Mouse (Mus musculus) MEL (cell line): ENCODE data around the gene Gm11541.

Experiments
- CHD1 ChIP-seq: IDR thresholded peaks from 2 replicates; pipeline ENCODE4 v1.6.1; 2012; ENCODE audit warnings: low read depth, mild to moderate bottlenecking, inconsistent platforms, low read length, improper control_type of control experiment
- CHD2 ChIP-seq: IDR thresholded peaks from 2 replicates; pipeline ENCODE4 v1.6.1; 2011; ENCODE audit warnings: low read length, improper control_type of control experiment
- CTCF ChIP-seq, 3 experiments: IDR thresholded peaks in 2 of 3; conservative IDR thresholded peaks in 1 of 3; 2 replicates each; pipeline ENCODE4 v1.5.1; 2011 to 2012; ENCODE audit warnings: low read length in 3 of 3, low read depth in 2 of 3, mild to moderate bottlenecking in 2 of 3, improper control_type of control experiment in 1 of 3, inconsistent platforms in 1 of 3, mixed read lengths in 1 of 3, moderate library complexity in 1 of 3; ENCODE audit not compliant: control insufficient read depth in 1 of 3, insufficient read depth in 1 of 3, poor library complexity in 1 of 3, severe bottlenecking in 1 of 3
- E2F4 ChIP-seq: IDR thresholded peaks from 2 replicates; pipeline ENCODE4 v1.6.1; 2011; ENCODE audit warnings: low read depth, low read length, improper control_type of control experiment, borderline replicate concordance
- EP300 ChIP-seq, 2 experiments: IDR thresholded peaks; 2 replicates each; pipeline ENCODE4 v1.6.1; 2011; ENCODE audit warnings: improper control_type of control experiment in 2 of 2, low read length in 2 of 2, low read depth in 1 of 2, mild to moderate bottlenecking in 1 of 2
- MAFK ChIP-seq: IDR thresholded peaks from 2 replicates; pipeline ENCODE4 v1.6.1; 2011; ENCODE audit warnings: low read depth, mild to moderate bottlenecking, low read length, improper control_type of control experiment, borderline replicate concordance
- MXI1 ChIP-seq: IDR thresholded peaks from 2 replicates; pipeline ENCODE4 v1.6.1; 2011; ENCODE audit warnings: mild to moderate bottlenecking, low read depth, low read length, improper control_type of control experiment
- NELFE ChIP-seq: IDR thresholded peaks from 2 replicates; pipeline ENCODE4 v1.6.1; 2011; ENCODE audit warnings: low read depth, low read length, improper control_type of control experiment
- POLR2A ChIP-seq, 2 experiments: IDR thresholded peaks; 2 replicates each; pipeline ENCODE4 v1.6.1; 2011 to 2012; ENCODE audit warnings: low read length in 2 of 2, mild to moderate bottlenecking in 2 of 2, control low read depth in 1 of 2, improper control_type of control experiment in 1 of 2, low read depth in 1 of 2, moderate library complexity in 1 of 2; ENCODE audit not compliant: control insufficient read depth in 1 of 2, insufficient read depth in 1 of 2, poor library complexity in 1 of 2
- POLR2AphosphoS5 ChIP-seq: IDR thresholded peaks from 2 replicates; pipeline ENCODE4 v1.6.1; 2012; ENCODE audit warnings: low read depth, borderline replicate concordance, mild to moderate bottlenecking, inconsistent platforms, low read length, moderate library complexity, mixed read lengths
- TAL1 ChIP-seq: IDR thresholded peaks from 2 replicates; pipeline ENCODE4 v1.6.1; 2012; ENCODE audit warnings: mild to moderate bottlenecking, inconsistent platforms, low read length, moderate library complexity, mixed read lengths
- UBTF ChIP-seq: IDR thresholded peaks from 2 replicates; pipeline ENCODE4 v1.6.1; 2012; ENCODE audit warnings: low read depth, mild to moderate bottlenecking, inconsistent platforms, low read length, improper control_type of control experiment, moderate library complexity, borderline replicate concordance; ENCODE audit not compliant: insufficient read depth
- ZC3H11A ChIP-seq: IDR thresholded peaks from 2 replicates; pipeline ENCODE4 v1.6.1; 2012; ENCODE audit warnings: low read depth, mild to moderate bottlenecking, inconsistent platforms, low read length, improper control_type of control experiment
- ZNF384 ChIP-seq: IDR thresholded peaks from 2 replicates; pipeline ENCODE4 v1.6.1; 2012; ENCODE audit warnings: low read depth, mild to moderate bottlenecking, inconsistent platforms, low read length, improper control_type of control experiment

DNA sequence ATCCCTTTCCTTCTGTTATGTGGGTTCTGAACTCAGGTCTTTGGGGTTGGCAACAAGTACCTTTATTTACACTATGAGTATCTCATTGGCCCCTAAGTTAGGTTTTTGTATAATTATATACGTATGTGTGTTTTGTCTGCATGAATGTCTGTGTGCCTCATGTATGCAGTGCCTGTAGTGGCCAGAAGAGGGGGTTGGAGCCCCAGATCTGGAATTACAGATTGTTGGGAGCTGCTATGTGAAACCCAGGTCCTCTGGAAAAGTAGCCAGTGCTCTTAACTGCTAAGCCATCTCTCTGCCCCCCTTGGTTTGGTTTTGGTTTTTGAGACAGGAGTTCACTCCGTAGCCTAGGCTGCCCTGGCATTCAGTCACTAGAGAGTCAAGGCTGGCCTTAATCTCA lies 7.2 kb downstream of the Gm11541 start:
- TF ChIP-seq ZNF384: no peak
- no peak for TF ChIP-seq CHD2
- TF ChIP-seq ZC3H11A: no peak
- TF ChIP-seq POLR2A (IDR thresholded peaks at IDR 0.05; ENCODE audit: control insufficient read depth in 1 of 2, insufficient read depth in 1 of 2, low read depth in 1 of 2, low read length in 2 of 2, poor library complexity in 1 of 2): no peak
- no peak for TF ChIP-seq POLR2AphosphoS5
- TF ChIP-seq CTCF (IDR thresholded peaks at IDR 0.05 in 2 of 3, conservative IDR thresholded peaks at IDR 0.05 in 1 of 3; ENCODE audit: control insufficient read depth in 1 of 3, insufficient read depth in 1 of 3, low read depth in 2 of 3, low read length in 3 of 3, poor library complexity in 1 of 3, severe bottlenecking in 1 of 3): peak; percentile 16 to 30 (median 30); a peak in 4 of 6 replicates
- TF ChIP-seq EP300 (IDR thresholded peaks at IDR 0.05; ENCODE audit: low read depth in 1 of 2, low read length in 2 of 2): no peak
- no peak for TF ChIP-seq MXI1
- no peak for TF ChIP-seq NELFE
- TF ChIP-seq TAL1: no peak
- no peak for TF ChIP-seq UBTF
- TF ChIP-seq CHD1: no peak
- no peak for TF ChIP-seq E2F4
- no peak for TF ChIP-seq MAFK
